Mouse (Mus musculus): ENCODE results near the gene Tpm1. TPM values are rescaled to one million over a fixed set of nuclear protein-coding genes. Genes with fewer than 3 reads are reported as not detected.
A peak's percentile ranks its signal among the peaks of the same experiment; 100 is the strongest.

The Tpm1 gene
- polyA plus RNA-seq, 1 experiment = 104 TPM

DNA sequence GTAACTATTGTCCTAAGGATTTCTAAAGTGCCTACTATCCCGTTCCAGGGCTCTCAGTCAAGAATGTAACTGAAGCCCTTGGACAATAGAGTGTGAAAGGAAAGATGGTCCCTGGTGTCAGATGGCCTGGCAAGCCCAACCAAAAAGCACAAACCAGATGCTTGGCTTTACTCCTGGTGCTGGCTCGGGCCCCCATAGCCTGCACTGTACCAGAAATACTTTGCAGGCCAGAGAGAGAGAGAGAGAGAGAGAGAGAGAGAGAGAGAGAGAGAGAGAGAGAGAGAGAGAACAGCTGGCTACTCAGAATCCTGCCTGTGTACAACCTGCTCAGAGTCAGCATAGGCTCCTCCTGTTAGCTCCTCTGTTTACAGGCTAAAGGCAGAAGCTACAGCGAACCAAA is 36.7 kb downstream of the Tpm1 start:
- no peak overlapping the region for H3K4me3 ChIP-seq (ENCODE audit: insufficient read depth, low read length)
- H3K4me1 ChIP-seq (ENCODE audit: control insufficient read depth, insufficient read depth, low read length) = peaks cover 11% of the 10 kb centered on the region; the same call in 1 of the 2 replicates
- H3K27ac ChIP-seq (ENCODE audit: insufficient read depth, low read depth, low read length) = no peak overlapping the region
- no peak for TF ChIP-seq POLR2A (IDR thresholded peaks at IDR 0.05; ENCODE audit: borderline replicate concordance, low read depth, low read length)
- no peak for TF ChIP-seq CTCF (IDR thresholded peaks at IDR 0.05; ENCODE audit: low read depth, low read length)

DNA sequence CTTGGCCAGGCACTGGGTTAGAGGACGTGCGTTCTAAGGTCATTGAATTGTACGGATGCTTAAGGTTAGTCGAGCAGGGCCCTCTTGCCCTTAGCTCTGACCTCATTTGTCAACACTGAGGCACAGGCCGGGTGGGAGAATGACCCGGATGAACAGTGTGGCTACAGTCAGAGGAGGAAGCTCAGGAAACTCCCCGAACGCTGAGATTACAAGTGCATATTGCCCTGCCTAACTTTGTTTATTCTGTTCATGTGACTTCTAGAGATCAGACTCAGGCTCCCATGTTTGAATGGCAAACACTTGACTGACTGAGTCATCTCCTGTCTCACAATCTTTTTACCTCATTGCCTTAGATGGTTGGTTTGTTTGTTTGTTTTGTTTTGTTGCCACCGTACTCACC is 37.7 kb downstream of the Tpm1 start:
- Histone ChIP-seq H3K27ac (ENCODE audit: insufficient read depth, low read depth, low read length) (no peak overlapping the region), H3K4me3 (ENCODE audit: insufficient read depth, low read length) (no peak overlapping the region), H3K4me1 (ENCODE audit: control insufficient read depth, insufficient read depth, low read length) (peaks cover 11% of the 10 kb centered on the region; the same call in 1 of the 2 replicates)
- TF ChIP-seq POLR2A (IDR thresholded peaks at IDR 0.05; ENCODE audit: borderline replicate concordance, low read depth, low read length) (no peak), CTCF (IDR thresholded peaks at IDR 0.05; ENCODE audit: low read depth, low read length) (no peak)

DNA sequence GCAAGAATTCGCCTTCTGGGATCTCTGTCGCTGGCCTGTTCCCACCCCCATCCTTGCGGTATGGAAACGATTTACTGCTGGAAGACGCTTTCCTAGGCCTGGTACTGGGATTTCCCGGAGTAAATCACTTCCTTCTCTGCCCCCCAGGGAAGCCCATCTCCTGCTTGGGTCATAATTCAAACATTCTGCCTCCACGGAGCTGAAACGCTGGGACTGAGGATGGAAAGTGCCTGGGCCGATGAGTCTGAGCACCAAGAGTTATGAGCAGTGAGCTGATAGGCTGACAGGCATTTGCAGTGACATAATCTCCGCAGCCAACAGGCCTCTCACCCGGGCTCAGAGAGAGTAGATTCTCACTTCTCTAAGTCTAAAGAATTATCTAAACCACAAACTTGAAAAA is 40.4 kb downstream of the Tpm1 start:
- Histone ChIP-seq H3K27ac (ENCODE audit: insufficient read depth, low read depth, low read length) (no peak overlapping the region), H3K4me3 (ENCODE audit: insufficient read depth, low read length) (no peak overlapping the region), H3K4me1 (ENCODE audit: control insufficient read depth, insufficient read depth, low read length) (peaks cover 12% of the 10 kb centered on the region; the same call in 1 of the 2 replicates)
- TF ChIP-seq POLR2A (IDR thresholded peaks at IDR 0.05; ENCODE audit: borderline replicate concordance, low read depth, low read length) = no peak
- TF ChIP-seq CTCF (IDR thresholded peaks at IDR 0.05; ENCODE audit: low read depth, low read length) = no peak

DNA sequence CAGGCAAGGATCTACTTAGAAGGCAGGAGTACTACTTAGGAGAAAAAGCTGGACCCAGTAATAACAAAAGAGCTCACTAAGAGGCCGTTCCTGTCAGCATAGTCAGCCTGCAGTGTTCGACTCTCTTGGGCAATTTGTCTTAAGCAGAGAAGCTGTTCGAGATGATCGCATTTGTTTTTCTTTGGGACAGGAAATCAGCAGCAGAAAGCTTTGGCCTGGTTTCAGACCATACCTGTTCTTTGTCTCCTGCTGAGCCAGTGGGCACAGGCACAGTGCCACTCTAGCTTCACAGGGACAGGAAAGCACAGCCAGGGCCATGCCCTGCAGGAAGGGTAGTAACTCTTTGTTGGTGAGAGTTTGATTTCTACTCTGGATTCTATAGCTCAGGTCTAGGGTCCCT is 42.8 kb downstream of the Tpm1 start:
- H3K4me3 ChIP-seq (ENCODE audit: insufficient read depth, low read length) = no peak overlapping the region
- TF ChIP-seq CTCF (IDR thresholded peaks at IDR 0.05; ENCODE audit: low read depth, low read length) = no peak
- no peak for TF ChIP-seq POLR2A (IDR thresholded peaks at IDR 0.05; ENCODE audit: borderline replicate concordance, low read depth, low read length)
- peaks cover 18% of the 10 kb centered on the region for H3K4me1 ChIP-seq (ENCODE audit: control insufficient read depth, insufficient read depth, low read length)
- no peak overlapping the region for H3K27ac ChIP-seq (ENCODE audit: insufficient read depth, low read depth, low read length)

DNA sequence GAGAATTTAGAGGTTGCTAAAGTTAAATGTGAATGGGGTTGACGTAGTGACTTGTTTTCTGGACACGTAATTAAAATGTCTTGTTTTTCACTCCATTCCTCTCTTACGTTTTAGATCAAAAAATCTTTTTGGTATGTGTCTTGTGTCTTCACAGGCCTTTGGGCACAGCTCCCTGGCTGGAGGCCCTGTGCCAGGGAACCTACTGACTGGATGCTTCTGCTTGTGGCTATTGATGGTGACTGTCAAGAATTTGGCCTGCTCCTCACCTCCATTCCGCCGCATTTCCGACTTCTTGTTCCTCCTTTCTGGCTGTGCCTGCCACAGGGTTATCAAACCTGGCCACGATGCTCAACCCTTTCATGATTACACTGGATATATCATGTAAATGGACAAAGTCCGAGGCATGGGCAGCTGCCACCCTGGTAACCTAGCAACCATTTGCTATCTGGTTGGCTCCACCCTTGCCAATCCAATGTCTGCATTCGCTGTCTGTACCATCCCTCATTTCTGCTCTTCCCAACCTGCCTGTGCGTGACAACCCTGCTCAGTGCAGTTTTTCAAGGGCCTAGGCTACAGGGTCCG is 44.0 kb downstream of the Tpm1 start:
- TF ChIP-seq CTCF (IDR thresholded peaks at IDR 0.05; ENCODE audit: low read depth, low read length) (no peak), POLR2A (IDR thresholded peaks at IDR 0.05; ENCODE audit: borderline replicate concordance, low read depth, low read length) (no peak)
- Histone ChIP-seq H3K4me3 (ENCODE audit: insufficient read depth, low read length) (no peak overlapping the region), H3K27ac (ENCODE audit: insufficient read depth, low read depth, low read length) (no peak overlapping the region), H3K4me1 (ENCODE audit: control insufficient read depth, insufficient read depth, low read length) (peaks cover 16% of the 10 kb centered on the region)

DNA sequence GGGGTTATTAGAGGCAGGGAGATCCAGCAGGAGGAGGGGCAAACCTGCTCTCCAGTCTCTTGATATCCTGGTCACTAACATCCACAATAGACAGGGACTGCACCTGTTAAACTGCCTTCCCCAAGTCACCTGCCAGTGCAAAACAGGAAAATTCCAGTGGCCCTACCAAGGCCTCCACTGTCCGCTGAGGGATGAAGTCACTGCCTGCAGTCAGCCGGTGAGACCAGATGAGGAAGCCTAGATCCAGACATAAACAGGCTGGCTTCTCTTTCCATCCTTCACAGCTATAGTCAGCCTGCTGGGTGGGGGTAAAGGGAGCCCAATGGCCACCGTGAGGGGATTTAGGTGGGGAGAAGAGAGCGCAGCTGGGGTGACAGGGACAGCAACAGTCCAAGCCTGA is 45.5 kb downstream of the Tpm1 start:
- Histone ChIP-seq H3K4me3 (ENCODE audit: insufficient read depth, low read length) (no peak overlapping the region), H3K4me1 (ENCODE audit: control insufficient read depth, insufficient read depth, low read length) (peaks cover 16% of the 10 kb centered on the region), H3K27ac (ENCODE audit: insufficient read depth, low read depth, low read length) (no peak overlapping the region)
- TF ChIP-seq CTCF (IDR thresholded peaks at IDR 0.05; ENCODE audit: low read depth, low read length) (no peak), POLR2A (IDR thresholded peaks at IDR 0.05; ENCODE audit: borderline replicate concordance, low read depth, low read length) (no peak)

DNA sequence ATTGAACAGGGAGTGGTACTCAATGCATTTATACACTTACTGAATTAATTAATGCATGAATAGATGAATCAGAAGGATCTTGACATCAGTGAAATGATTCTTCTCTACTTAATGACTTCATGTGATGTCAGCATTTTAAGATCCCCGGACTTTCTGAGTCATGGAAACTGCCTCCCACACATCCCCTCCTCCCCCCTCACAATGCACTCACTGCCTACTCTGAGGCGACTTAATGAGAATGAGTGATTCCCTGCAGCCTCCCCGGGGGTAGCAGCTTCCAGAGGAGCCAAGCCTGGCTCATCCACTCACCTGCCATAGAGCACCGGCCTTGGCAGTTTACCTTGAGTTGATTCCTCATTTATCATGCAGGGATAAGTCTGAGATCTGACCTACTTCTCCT is 46.0 kb downstream of the Tpm1 start:
- peaks cover 16% of the 10 kb centered on the region for H3K4me1 ChIP-seq (ENCODE audit: control insufficient read depth, insufficient read depth, low read length)
- H3K4me3 ChIP-seq (ENCODE audit: insufficient read depth, low read length) = no peak overlapping the region
- H3K27ac ChIP-seq (ENCODE audit: insufficient read depth, low read depth, low read length) = no peak overlapping the region
- TF ChIP-seq POLR2A (IDR thresholded peaks at IDR 0.05; ENCODE audit: borderline replicate concordance, low read depth, low read length) (no peak), CTCF (IDR thresholded peaks at IDR 0.05; ENCODE audit: low read depth, low read length) (no peak)

DNA sequence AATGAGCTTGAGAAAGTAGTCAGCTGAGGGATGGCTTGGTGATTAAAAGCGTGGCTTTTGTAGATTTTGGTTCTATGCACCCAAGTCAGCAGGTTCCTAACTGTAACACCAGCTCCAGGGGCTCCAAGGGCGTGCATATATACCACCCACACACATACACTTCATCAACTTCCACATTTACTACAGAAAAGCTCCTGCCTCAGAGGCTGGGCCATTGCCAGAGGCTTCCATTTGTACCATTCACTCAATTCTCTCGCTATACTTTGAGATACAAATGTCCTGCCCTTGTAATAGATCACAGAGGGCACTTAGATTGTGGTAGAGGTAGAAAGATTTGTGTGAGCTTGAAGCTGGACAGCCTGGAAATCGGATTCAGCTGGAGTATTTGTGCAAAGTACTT is 47.7 kb downstream of the Tpm1 start:
- Histone ChIP-seq H3K4me3 (ENCODE audit: insufficient read depth, low read length) (no peak overlapping the region), H3K27ac (ENCODE audit: insufficient read depth, low read depth, low read length) (no peak overlapping the region), H3K4me1 (ENCODE audit: control insufficient read depth, insufficient read depth, low read length) (peaks cover 16% of the 10 kb centered on the region)
- TF ChIP-seq POLR2A (IDR thresholded peaks at IDR 0.05; ENCODE audit: borderline replicate concordance, low read depth, low read length) (no peak), CTCF (IDR thresholded peaks at IDR 0.05; ENCODE audit: low read depth, low read length) (no peak)

DNA sequence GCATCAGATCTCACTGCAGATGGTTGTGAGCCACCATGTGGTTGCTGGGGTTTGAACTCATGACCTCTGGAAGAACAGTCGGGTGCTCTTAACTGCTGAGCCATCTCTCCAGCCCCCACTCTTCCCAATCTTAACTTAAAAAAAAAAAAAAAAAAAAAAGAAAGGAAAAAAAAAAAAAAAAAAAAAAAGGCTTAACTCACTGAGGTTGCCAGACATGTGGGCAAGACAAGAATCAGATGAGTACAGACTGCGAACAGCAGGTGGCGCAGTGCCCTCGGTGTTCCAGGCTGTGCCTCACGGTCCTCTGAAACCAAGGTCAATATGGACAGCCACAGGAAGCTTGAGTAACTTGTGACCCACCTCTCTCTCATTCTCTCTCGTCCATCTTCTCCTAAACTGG is 48.2 kb downstream of the Tpm1 start:
- H3K4me3 ChIP-seq (ENCODE audit: insufficient read depth, low read length) = no peak overlapping the region
- TF ChIP-seq POLR2A (IDR thresholded peaks at IDR 0.05; ENCODE audit: borderline replicate concordance, low read depth, low read length) (no peak), CTCF (IDR thresholded peaks at IDR 0.05; ENCODE audit: low read depth, low read length) (peak; percentile 64)
- no peak overlapping the region for H3K27ac ChIP-seq (ENCODE audit: insufficient read depth, low read depth, low read length)
- H3K4me1 ChIP-seq (ENCODE audit: control insufficient read depth, insufficient read depth, low read length) = peaks cover 16% of the 10 kb centered on the region

DNA sequence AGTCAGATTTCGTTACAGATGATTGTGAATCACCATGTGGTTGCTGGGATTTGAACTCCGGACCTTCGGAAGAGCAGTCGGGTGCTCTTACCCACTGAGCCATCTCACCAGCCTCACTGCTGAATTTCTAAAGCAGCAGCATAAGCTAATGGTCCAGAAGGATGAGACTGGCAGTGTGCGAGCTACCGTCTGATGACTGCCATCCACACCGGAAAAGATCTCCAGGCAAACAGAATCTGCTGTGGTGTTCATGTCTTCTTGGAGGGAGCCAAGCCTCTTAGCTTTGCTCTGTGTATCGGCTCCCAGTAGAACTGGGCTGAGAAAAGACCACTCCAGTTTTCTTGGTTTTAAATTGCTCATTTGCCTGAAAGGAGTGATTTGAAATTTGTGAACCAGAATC is 49.5 kb downstream of the Tpm1 start:
- TF ChIP-seq CTCF (IDR thresholded peaks at IDR 0.05; ENCODE audit: low read depth, low read length) (no peak), POLR2A (IDR thresholded peaks at IDR 0.05; ENCODE audit: borderline replicate concordance, low read depth, low read length) (no peak)
- no peak overlapping the region for H3K27ac ChIP-seq (ENCODE audit: insufficient read depth, low read depth, low read length)
- H3K4me3 ChIP-seq (ENCODE audit: insufficient read depth, low read length) = no peak overlapping the region
- H3K4me1 ChIP-seq (ENCODE audit: control insufficient read depth, insufficient read depth, low read length) = peaks cover 16% of the 10 kb centered on the region

Measured in bone marrow macrophage, adult 2 months (primary cell).